Comparison of ENCODE assay signal across 9 mouse cellular contexts in genomic region chr1:82725026-82725874, GRCm38 (mm10). TPM values are rescaled to one million over a fixed set of nuclear protein-coding genes. Genes with fewer than 3 reads are reported as not detected.
DNase-seq lines count a peak whose midpoint lies in the region; ATAC-seq and TF ChIP-seq lines count a peak whose summit lies in the region.
"Had no signal": no experiment of that assay in that cellular context is flagged by ENCODE, and none has a peak within 500 bp of the region (broad histone marks: within the 10 kb centered on the region; RNA-seq: fewer than 3 reads in every experiment).

No protein-coding gene starts in this region.

- peaks cover 2% of the 10 kb centered on the region for H3K4me1 ChIP-seq in heart, adult 2 months (ENCODE audit: control insufficient read depth, insufficient read depth, low read length)
- H3K4me1 ChIP-seq in forebrain, embryonic 11.5 days (replicated peaks; ENCODE audit: control insufficient read depth, insufficient read depth, low read length), result 0 out of 2 replicates have a peak, but pooled peaks cover 3% of the 10 kb centered on the region
- peaks cover 9% of the 10 kb centered on the region for H3K4me1 ChIP-seq in limb, embryonic 13.5 days
- H3K4me1 ChIP-seq in neural tube, embryonic 14.5 days (ENCODE audit: control insufficient read depth, insufficient read depth, low read length), result peaks cover 8% of the 10 kb centered on the region; the same call in 1 of the 2 replicates

- peaks cover 2% of the 10 kb centered on the region for H3K79me2 ChIP-seq in heart, adult 2 months (replicated peaks; ENCODE audit: control insufficient read depth, insufficient read depth, low read length)

- peak overlapping the region; percentile 96 for H3K27ac ChIP-seq in heart, adult 2 months
- no peak overlapping the region; the same call in 1 of the 2 replicates for H3K27ac ChIP-seq in forebrain, embryonic 11.5 days (ENCODE audit: low read depth, low read length)
- no peak overlapping the region; the same call in 1 of the 2 replicates for H3K27ac ChIP-seq in limb, embryonic 13.5 days
- peak overlapping the region; percentile 66 for H3K27ac ChIP-seq in neural tube, embryonic 14.5 days (ENCODE audit: low read depth, low read length)

- no peaks in the 10 kb centered on the region; the same call in none of the 2 replicates for H3K36me3 ChIP-seq in heart, adult 2 months (ENCODE audit: control insufficient read depth, insufficient read depth, low read length)
- H3K36me3 ChIP-seq in forebrain, embryonic 11.5 days (ENCODE audit: control insufficient read depth, insufficient read depth, low read length), result no peaks in the 10 kb centered on the region
- peaks cover 13% of the 10 kb centered on the region for H3K36me3 ChIP-seq in limb, embryonic 13.5 days
- H3K36me3 ChIP-seq in neural tube, embryonic 14.5 days (ENCODE audit: control insufficient read depth, insufficient read depth, low read length), result peaks cover 15% of the 10 kb centered on the region

- DNase-seq in heart, adult 2 months, result no peak
- no peak for DNase-seq in heart, postnatal 4 days
- DNase-seq in thymus, postnatal 25 days, result peak; percentile 1
- no peak for DNase-seq in thymus, postnatal 14 days
- DNase-seq in forebrain, embryonic 11.5 days (ENCODE audit: low spot score), result no peak
- no peak for DNase-seq in left cerebral cortex, adult 8-10 months (ENCODE audit: low spot score in 2 of 2)

- peak; percentile 98 for ATAC-seq in forebrain, embryonic 11.5 days (replicated peaks; ENCODE audit: low FRiP score)
- ATAC-seq in limb, embryonic 13.5 days (ENCODE audit: low FRiP score, low read depth), result peak; percentile 97
- peak; percentile 97 for ATAC-seq in neural tube, embryonic 14.5 days (ENCODE audit: low read depth)

- peak overlapping the region; percentile 74 for H3K4me3 ChIP-seq in heart, adult 2 months
- peak overlapping the region; percentile 83 for H3K4me3 ChIP-seq in forebrain, embryonic 11.5 days (ENCODE audit: low read depth, low read length)
- peak overlapping the region; percentile 87 for H3K4me3 ChIP-seq in limb, embryonic 13.5 days
- H3K4me3 ChIP-seq in neural tube, embryonic 14.5 days (ENCODE audit: low read depth, low read length), result peak overlapping the region; percentile 66

- no peak for TF ChIP-seq CTCF in heart, adult 2 months (IDR thresholded peaks at IDR 0.05)

- no peak for TF ChIP-seq EP300 in heart, adult 2 months (IDR thresholded peaks at IDR 0.05; ENCODE audit: insufficient read depth, low read depth, low read length)

- TF ChIP-seq POLR2A in heart, adult 2 months (IDR thresholded peaks at IDR 0.05; ENCODE audit: insufficient read depth, low read depth, low read length), result no peak

- H3K4me2 ChIP-seq in forebrain, embryonic 11.5 days (ENCODE audit: low read depth, low read length, severe bottlenecking), result peak overlapping the region; percentile 88
- H3K4me2 ChIP-seq in limb, embryonic 13.5 days (replicated peaks), result peak overlapping the region; percentile 95
- peak overlapping the region; percentile 69 for H3K4me2 ChIP-seq in neural tube, embryonic 14.5 days (ENCODE audit: low read depth, low read length)

- intact Hi-C loops in heart, adult 2 months (cut with DNase I), result loop anchor here (10.0 kb wide), 1 partner anchor 410 kb away; the partner anchor contains the start of gene Rhbdd1

- H3K27me3 ChIP-seq in heart, adult 2 months (ENCODE audit: control insufficient read depth, insufficient read depth, low read length), result no peaks in the 10 kb centered on the region
- H3K27me3 ChIP-seq in forebrain, embryonic 11.5 days (ENCODE audit: control insufficient read depth, insufficient read depth, low read length), result peaks cover 2% of the 10 kb centered on the region; the same call in 1 of the 2 replicates
- peaks cover 12% of the 10 kb centered on the region; the same call in 1 of the 2 replicates for H3K27me3 ChIP-seq in limb, embryonic 13.5 days
- no peaks in the 10 kb centered on the region for H3K27me3 ChIP-seq in neural tube, embryonic 14.5 days (ENCODE audit: control insufficient read depth, insufficient read depth, low read length)

- H3K9me3 ChIP-seq in forebrain, embryonic 11.5 days (ENCODE audit: control insufficient read depth, low read length), result no peaks in the 10 kb centered on the region
- H3K9me3 ChIP-seq in limb, embryonic 13.5 days, result no peaks in the 10 kb centered on the region
- H3K9me3 ChIP-seq in neural tube, embryonic 14.5 days (ENCODE audit: control insufficient read depth, low read length), result no peaks in the 10 kb centered on the region

- WGBS in heart, adult 2 months, result 1% methylated on average over 37 of the region's 37 CpGs
- under 1% methylated on average over 37 of the region's 37 CpGs for WGBS in forebrain, embryonic 11.5 days
- 1% methylated on average over 37 of the region's 37 CpGs for WGBS in limb, embryonic 13.5 days
- 1% methylated on average over 37 of the region's 37 CpGs for WGBS in neural tube, embryonic 14.5 days

- H3K9ac ChIP-seq in heart, adult 2 months (ENCODE audit: low read depth, low read length), result peak overlapping the region; percentile 94
- H3K9ac ChIP-seq in forebrain, embryonic 11.5 days (ENCODE audit: low read length), result peak overlapping the region; percentile 95
- H3K9ac ChIP-seq in limb, embryonic 13.5 days, result peak overlapping the region; percentile 97
- H3K9ac ChIP-seq in neural tube, embryonic 14.5 days (replicated peaks; ENCODE audit: low read depth, low read length), result peak overlapping the region; percentile 80

RNA-seq across cellular contexts. Expression of gene Mff, which starts 0.6 kb away (rescaled TPM):
- 100 to 1,000 TPM; 161 to 168 TPM for total RNA-seq in heart, adult 2 months (2021)
- polyA plus RNA-seq in heart, adult 2 months (2012; rRNA removed), result 74.6 and 167 TPM in 2 replicates
- total RNA-seq in heart, postnatal 4 days (2021), result 100 to 1,000 TPM; 190 to 206 TPM
- 268 and 290 TPM in 2 replicates for polyA plus RNA-seq in forebrain, embryonic 11.5 days (2014; fragmentation: Nextera tagmentation; extraction: Ambion mirVana)
- polyA plus RNA-seq in limb, embryonic 13.5 days (2015; fragmentation: Nextera tagmentation; extraction: Ambion mirVana), result 220 and 230 TPM in 2 replicates
- polyA plus RNA-seq in neural tube, embryonic 14.5 days (2014; fragmentation: Nextera tagmentation; extraction: Ambion mirVana), result 451 and 460 TPM in 2 replicates
- total RNA-seq in left cerebral cortex, adult 8-10 months (2022), result 100 to 1,000 TPM; 250 to 309 (median 281) TPM

RNA-seq across cellular contexts. Expression of gene Tm4sf20, which starts 43.0 kb away (rescaled TPM):
- not detected for total RNA-seq in heart, adult 2 months (2021)
- polyA plus RNA-seq in heart, adult 2 months (2012; rRNA removed), result not detected in 2 replicates
- total RNA-seq in heart, postnatal 4 days (2021), result not detected
- 0.23 TPM in 1 of 2 replicates, not detected in the other for polyA plus RNA-seq in forebrain, embryonic 11.5 days (2014; fragmentation: Nextera tagmentation; extraction: Ambion mirVana)
- polyA plus RNA-seq in limb, embryonic 13.5 days (2015; fragmentation: Nextera tagmentation; extraction: Ambion mirVana), result 0.20 and 0.23 TPM in 2 replicates
- polyA plus RNA-seq in neural tube, embryonic 14.5 days (2014; fragmentation: Nextera tagmentation; extraction: Ambion mirVana), result not detected in 2 replicates
- not detected for total RNA-seq in left cerebral cortex, adult 8-10 months (2022)
- total RNA-seq: adrenal gland, postnatal 4 days had no signal

RNA-seq across cellular contexts. Expression of gene Gm47791, which starts 45.8 kb away (rescaled TPM):
- not detected for total RNA-seq in heart, adult 2 months (2021)
- not detected in 2 replicates for polyA plus RNA-seq in heart, adult 2 months (2012; rRNA removed)
- not detected for total RNA-seq in heart, postnatal 4 days (2021)
- not detected in 2 replicates for polyA plus RNA-seq in forebrain, embryonic 11.5 days (2014; fragmentation: Nextera tagmentation; extraction: Ambion mirVana)
- not detected in 2 replicates for polyA plus RNA-seq in limb, embryonic 13.5 days (2015; fragmentation: Nextera tagmentation; extraction: Ambion mirVana)
- polyA plus RNA-seq in neural tube, embryonic 14.5 days (2014; fragmentation: Nextera tagmentation; extraction: Ambion mirVana), result not detected in 2 replicates
- total RNA-seq in left cerebral cortex, adult 8-10 months (2022), result not detected
- total RNA-seq: adrenal gland, postnatal 4 days had no signal

Comparison
In these comparisons a context has a peak if more than half of its experiments do, and no peak if none do; other contexts are left out.
1. H3K27ac ChIP-seq: peak in heart, adult 2 months (single experiment) and neural tube, embryonic 14.5 days (single experiment); none in forebrain, embryonic 11.5 days (single experiment) and limb, embryonic 13.5 days (single experiment).
2. Peak in every context shown above with its lines, with median percentiles within 50 percentile points of each other: H3K4me3 ChIP-seq, H3K9ac ChIP-seq, ATAC-seq and H3K4me2 ChIP-seq.